Mouse (Mus musculus) embryonic fibroblast, embryonic 13.5 days (primary cell): ENCODE results near the gene Dnal4. TPM values are rescaled to one million over a fixed set of nuclear protein-coding genes. Genes with fewer than 3 reads are reported as not detected.

Experiments
- H3K27ac ChIP-seq: 2 replicates; pipeline ENCODE4 v1.5.1; 2012; ENCODE audit warnings: low read length, control low read depth, inconsistent platforms; ENCODE audit not compliant: insufficient read depth
- H3K4me1 ChIP-seq: 2 replicates; pipeline ENCODE4 v1.6.1; 2011; ENCODE audit warnings: low read length; ENCODE audit not compliant: control insufficient read depth, insufficient read depth
- H3K4me3 ChIP-seq: 2 replicates; pipeline ENCODE4 v1.5.1; 2011; ENCODE audit warnings: mild to moderate bottlenecking, control low read depth, low read length; ENCODE audit not compliant: insufficient read depth
- CTCF ChIP-seq: IDR thresholded peaks from 2 replicates; pipeline ENCODE4 v1.5.1; 2011; ENCODE audit warnings: mild to moderate bottlenecking, control low read depth, low read length, moderate library complexity, borderline replicate concordance; ENCODE audit not compliant: insufficient read depth
- POLR2A ChIP-seq: IDR thresholded peaks from 2 replicates; pipeline ENCODE4 v1.6.1; 2011; ENCODE audit warnings: low read depth, mild to moderate bottlenecking, control low read depth, low read length, moderate library complexity
- polyA plus RNA-seq: library from polyadenylated mRNA; stranded (reverse); fragments of >200 nt; gene quantifications from 2 replicates; pipeline ENCODE4 v1.2.4, GENCODE M21; 2011; ENCODE audit warnings: low read depth; ENCODE audit not compliant: missing spikeins, insufficient read length

Gene Dnal4
- polyA plus RNA-seq, 1 experiment = 25.2 TPM

GRCm38 (mm10) chr15:79810997-79811396 lies 33.3 kb upstream of the Dnal4 start:
- peaks cover 7% of the 10 kb centered on the region; the same call in 1 of the 2 replicates for H3K4me1 ChIP-seq
- no peak overlapping the region for H3K4me3 ChIP-seq
- no peak overlapping the region for H3K27ac ChIP-seq
- TF ChIP-seq CTCF (no peak), POLR2A (no peak)

- Histone ChIP-seq H3K27ac (no peak overlapping the region), H3K4me3 (no peak overlapping the region), H3K4me1 (peaks cover 7% of the 10 kb centered on the region; the same call in 1 of the 2 replicates)
- TF ChIP-seq POLR2A (no peak), CTCF (no peak)
These were observed 32.4 kb upstream of the Dnal4 start for GRCm38 (mm10) chr15:79810061-79810460.

- TF ChIP-seq POLR2A (no peak), CTCF (no peak)
- Histone ChIP-seq H3K4me3 (no peak overlapping the region), H3K4me1 (peaks cover 4% of the 10 kb centered on the region; the same call in 1 of the 2 replicates), H3K27ac (no peak overlapping the region)
These were observed 31.0 kb upstream of the Dnal4 start for GRCm38 (mm10) chr15:79808658-79809057.

- Histone ChIP-seq H3K4me3 (no peak overlapping the region), H3K27ac (no peak overlapping the region), H3K4me1 (no peaks in the 10 kb centered on the region)
- TF ChIP-seq CTCF (peak; percentile 71; the same call in 1 of the 2 replicates), POLR2A (no peak)
These were observed 30.5 kb upstream of the Dnal4 start for GRCm38 (mm10) chr15:79808114-79808513.

GRCm38 (mm10) chr15:79807050-79807449 lies 29.4 kb upstream of the Dnal4 start:
- no peak overlapping the region for H3K27ac ChIP-seq
- H3K4me1 ChIP-seq = no peaks in the 10 kb centered on the region
- H3K4me3 ChIP-seq = no peak overlapping the region
- no peak for TF ChIP-seq CTCF
- TF ChIP-seq POLR2A = no peak

GRCm38 (mm10) chr15:79805246-79805645 lies 27.6 kb upstream of the Dnal4 start:
- Histone ChIP-seq H3K4me3 (no peak overlapping the region), H3K4me1 (no peaks in the 10 kb centered on the region), H3K27ac (no peak overlapping the region)
- TF ChIP-seq CTCF (no peak), POLR2A (no peak)

- no peaks in the 10 kb centered on the region for H3K4me1 ChIP-seq
- H3K27ac ChIP-seq = no peak within 1 kb of the TSS
- H3K4me3 ChIP-seq = peak within 1 kb of the TSS; percentile 29
- TF ChIP-seq POLR2A (peak; percentile 65), CTCF (no peak)
These were observed 26.9 kb upstream of the Dnal4 start, which contains the start of gene Nptxr for GRCm38 (mm10) chr15:79804352-79805071. Gene Nptxr (minus strand): TSS chr15:79804766.

GRCm38 (mm10) chr15:79803533-79804351 lies 26.1 kb upstream of the Dnal4 start:
- H3K4me3 ChIP-seq = peak overlapping the region; percentile 29
- TF ChIP-seq CTCF = no peak
- no peak for TF ChIP-seq POLR2A
- H3K27ac ChIP-seq = no peak overlapping the region
- H3K4me1 ChIP-seq = no peaks in the 10 kb centered on the region

GRCm38 (mm10) chr15:79802304-79802703 lies 24.7 kb upstream of the Dnal4 start:
- TF ChIP-seq CTCF (no peak), POLR2A (no peak)
- Histone ChIP-seq H3K4me1 (no peaks in the 10 kb centered on the region), H3K27ac (no peak overlapping the region), H3K4me3 (no peak overlapping the region)

GRCm38 (mm10) chr15:79801646-79802045 lies 24.0 kb upstream of the Dnal4 start:
- H3K27ac ChIP-seq = no peak overlapping the region
- no peak for TF ChIP-seq POLR2A
- H3K4me1 ChIP-seq = no peaks in the 10 kb centered on the region
- H3K4me3 ChIP-seq = no peak overlapping the region
